Mouse (Mus musculus) layer of hippocampus, adult 8-10 months (tissue): ENCODE results near the gene Slc39a11. TPM values are rescaled to one million over a fixed set of nuclear protein-coding genes. Genes with fewer than 3 reads are reported as not detected.

Experiments used
- DNase-seq, 2 experiments: peaks; one replicate each; pipeline ENCODE4 v3.0.0; 2022; ENCODE audit warnings: low spot score in 2 of 2
- total RNA-seq, 4 experiments: library from RNA; stranded (reverse); gene quantifications; 2 replicates each; pipeline ENCODE4 v1.2.4; 2022

Slc39a11 gene
- total RNA-seq, 4 experiments from 2014 or later: 20.2 to 24.3 (median 23.4) TPM

DNA sequence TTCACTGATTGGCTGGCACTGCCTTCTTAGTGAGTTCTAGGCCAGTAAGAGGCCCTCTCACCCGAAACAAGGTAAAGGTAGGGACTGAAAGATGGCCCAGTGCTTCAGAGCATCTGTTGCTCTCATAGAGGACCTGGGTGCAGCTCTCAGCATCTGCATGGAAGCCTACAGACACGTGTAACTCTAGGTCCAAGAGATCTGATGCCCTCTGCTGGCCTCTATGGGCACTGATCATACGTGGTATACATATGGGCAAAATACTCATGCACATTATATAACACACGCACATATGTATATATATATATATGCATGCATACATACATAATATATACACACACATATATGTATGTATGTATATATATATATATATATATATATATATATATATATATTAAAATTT, 231.9 kb downstream of the Slc39a11 start:
- no peak for DNase-seq

GRCm38 (mm10) chr11:113412545-113412944, 237.3 kb downstream of the Slc39a11 start:
- DNase-seq: no peak

- no peak for DNase-seq
Measured at GRCm38 (mm10) chr11:113411798-113412197, 238.1 kb downstream of the Slc39a11 start.

- no peak for DNase-seq
Measured at GRCm38 (mm10) chr11:113409121-113409520, 240.8 kb downstream of the Slc39a11 start.

DNA sequence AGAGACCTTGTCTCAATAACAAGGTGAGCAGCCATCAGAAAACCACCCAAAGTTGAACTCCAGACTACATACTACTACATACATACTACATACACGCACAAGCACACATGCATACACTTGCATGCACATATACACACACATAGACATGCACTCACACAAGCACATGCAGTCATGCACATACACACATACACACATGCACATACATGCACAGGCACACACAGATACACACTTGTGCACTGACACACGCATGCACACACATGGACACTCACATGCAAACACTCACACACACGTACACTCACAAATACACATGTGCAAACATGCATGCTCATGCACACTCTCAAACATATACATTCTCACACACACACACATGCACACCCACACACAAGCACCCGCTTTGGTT, 242.4 kb downstream of the Slc39a11 start:
- no peak for DNase-seq

- DNase-seq: no peak
Measured at GRCm38 (mm10) chr11:113400868-113401267, 249.0 kb downstream of the Slc39a11 start.

DNA sequence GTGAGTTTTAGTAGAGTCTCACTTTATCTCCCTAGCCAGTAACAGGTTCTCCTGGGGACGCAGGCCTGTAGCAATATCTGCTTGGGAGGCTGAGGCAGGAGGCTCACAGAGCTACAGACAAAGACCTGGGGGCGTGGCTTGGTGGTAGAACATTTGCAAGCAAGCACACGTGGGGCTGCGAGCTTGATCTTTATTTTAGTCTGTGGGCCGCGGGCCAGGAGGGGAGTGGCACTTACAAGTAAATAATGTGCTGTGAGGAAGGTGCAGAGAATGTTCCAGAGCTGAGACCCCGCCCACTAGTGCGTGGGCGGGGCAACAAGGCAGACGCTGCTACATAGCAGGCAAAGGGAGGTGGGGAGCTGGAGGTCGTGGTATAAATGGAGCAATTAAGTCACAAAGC, 250.3 kb downstream of the Slc39a11 start:
- no peak for DNase-seq

DNA sequence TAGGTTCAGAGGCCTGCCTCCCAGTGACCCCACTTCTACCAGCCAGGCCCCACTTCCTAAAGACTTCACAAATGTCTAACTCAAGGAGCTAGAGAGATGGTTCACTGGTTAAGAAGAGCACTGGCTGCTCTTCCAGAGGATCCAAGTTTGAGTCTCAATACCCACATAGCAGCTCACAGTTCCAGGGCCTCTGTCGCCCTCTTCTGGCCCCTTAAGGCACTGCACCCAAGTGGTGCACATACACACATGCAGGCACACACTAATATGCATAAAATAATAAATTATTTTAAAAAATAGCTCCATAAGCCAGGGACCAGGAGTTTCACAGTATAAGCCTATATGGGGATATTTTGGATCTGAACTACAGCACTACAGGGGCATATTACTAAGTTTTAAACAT, 252.5 kb downstream of the Slc39a11 start:
- no peak for DNase-seq

- no peak for DNase-seq
Measured at GRCm38 (mm10) chr11:113393366-113394150, 256.3 kb downstream of the Slc39a11 start.

DNA sequence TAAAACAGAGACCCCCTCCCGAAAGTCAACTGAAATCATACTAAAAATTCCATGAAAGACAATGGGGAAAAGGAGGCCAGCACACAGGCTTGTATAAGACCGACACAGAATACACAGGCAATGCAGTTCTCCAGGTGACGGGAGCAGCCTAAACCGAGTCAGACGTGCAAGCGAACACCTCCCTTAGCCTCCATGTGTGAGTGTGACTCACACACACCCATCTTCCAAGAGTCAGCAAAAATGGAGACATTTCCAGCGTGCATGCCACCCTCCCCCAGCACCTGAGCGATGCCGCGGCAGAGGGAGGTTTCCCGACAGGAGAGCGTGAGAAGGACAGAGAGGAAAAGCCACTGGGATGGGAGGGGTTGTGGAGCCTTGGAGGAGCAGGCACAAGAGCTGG, 258.2 kb downstream of the Slc39a11 start:
- no peak for DNase-seq

DNA sequence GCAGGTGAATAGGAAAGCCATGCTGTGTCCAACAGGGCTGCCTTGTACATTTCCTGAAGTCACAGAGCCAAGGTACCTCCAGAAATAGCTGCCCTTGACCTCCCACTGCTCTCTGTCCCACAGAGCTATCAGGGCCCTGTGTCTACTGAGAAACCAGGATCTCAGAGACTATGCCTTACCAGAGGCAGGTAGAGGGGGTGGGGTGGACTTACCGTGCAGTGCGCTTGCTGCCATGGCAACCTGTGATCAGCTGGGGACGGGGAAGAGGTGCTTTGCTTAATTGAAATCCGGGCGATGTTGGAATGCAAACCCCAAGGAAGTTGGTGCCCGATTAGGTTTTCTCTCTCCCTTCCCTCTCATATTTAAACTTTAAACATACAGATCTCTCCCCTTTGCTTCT, 260.2 kb downstream of the Slc39a11 start:
- no peak for DNase-seq

DNA sequence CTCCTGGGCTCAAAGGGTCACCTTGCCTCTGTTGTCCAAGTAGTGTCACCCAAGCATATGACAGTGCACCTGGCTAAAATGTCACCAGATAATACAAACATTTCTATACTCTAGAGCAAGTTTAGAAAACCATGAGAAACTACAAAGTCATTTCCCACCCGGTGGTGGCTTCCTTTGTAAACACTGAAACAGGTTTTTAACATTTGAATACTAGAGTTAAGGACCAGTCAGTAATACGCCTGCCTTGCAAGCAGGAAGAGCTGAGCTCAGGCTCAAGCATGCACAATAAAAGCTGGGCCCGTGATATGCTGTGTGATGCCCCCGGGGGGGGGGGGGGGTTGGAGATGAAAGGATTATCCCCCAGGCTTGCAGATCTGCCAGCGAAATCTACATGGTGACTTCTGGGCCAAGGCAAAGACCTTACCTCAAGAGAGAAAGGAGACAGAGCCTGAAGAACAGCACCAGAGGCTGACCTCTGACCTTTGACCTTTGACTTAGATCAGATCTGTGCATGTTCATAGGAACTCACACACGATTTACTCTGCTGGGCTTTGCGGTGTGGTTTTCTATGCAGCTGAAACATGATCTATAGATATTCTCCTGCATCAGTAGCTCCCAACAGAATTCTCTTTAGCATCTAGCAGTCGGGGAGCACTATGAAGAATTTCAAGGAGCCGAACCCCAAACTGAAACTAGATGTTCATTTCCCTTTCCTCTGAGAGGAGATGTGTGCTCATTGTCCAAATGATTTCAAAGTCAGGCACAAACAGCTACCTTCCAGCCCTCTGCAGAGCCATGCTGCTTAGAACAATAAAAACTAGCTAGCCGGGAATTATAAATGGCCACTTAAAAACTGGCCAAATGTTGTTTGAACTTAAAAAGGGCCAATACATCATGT, 267.0 kb downstream of the Slc39a11 start:
- DNase-seq: no peak

- no peak for DNase-seq
Measured at GRCm38 (mm10) chr11:113381550-113381949, 268.3 kb downstream of the Slc39a11 start.

DNA sequence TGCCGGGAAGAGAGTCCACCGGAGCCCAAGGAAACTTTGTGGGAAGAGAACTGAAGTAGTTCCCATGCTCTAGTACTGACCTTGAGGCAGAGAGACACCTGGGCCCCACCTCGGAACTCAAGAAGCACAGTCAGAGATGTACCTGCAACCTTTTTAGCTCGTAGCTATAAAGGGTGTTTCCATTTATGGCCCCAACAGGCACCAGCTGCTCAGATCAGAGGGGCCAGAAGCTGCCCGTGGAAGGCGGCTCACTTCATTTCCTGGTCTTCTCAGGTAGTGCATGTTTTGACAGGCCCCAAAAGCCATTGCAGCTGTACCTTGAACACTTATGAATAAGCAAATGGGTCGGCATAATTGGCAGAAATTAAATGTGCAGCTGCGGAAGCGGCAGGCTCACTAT, 271.0 kb downstream of the Slc39a11 start:
- DNase-seq: no peak

GRCm38 (mm10) chr11:113376066-113376465, 273.8 kb downstream of the Slc39a11 start:
- no peak for DNase-seq

GRCm38 (mm10) chr11:113373926-113374325, 276.0 kb downstream of the Slc39a11 start:
- no peak for DNase-seq

DNA sequence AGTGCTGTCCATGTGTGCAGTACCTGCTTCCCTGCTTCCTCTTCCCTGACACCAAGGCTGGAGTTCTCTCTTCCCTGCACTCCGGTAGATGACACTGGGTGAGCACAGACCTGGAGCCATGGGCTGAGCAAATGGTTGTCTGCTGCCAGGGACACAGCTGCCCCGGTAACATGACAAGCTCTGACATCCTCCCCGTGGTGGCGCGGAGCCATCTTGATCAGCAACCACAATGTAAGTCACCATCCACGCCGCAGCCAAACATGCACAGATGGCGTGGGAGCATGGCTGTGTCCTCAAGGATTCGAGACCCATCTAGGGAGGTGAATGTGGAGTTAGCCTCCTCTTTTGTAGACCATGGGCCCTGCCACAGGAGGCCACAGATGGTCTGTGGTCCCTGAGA, 276.5 kb downstream of the Slc39a11 start:
- peak in 1 of 2 experiments; percentile 26 for DNase-seq

DNA sequence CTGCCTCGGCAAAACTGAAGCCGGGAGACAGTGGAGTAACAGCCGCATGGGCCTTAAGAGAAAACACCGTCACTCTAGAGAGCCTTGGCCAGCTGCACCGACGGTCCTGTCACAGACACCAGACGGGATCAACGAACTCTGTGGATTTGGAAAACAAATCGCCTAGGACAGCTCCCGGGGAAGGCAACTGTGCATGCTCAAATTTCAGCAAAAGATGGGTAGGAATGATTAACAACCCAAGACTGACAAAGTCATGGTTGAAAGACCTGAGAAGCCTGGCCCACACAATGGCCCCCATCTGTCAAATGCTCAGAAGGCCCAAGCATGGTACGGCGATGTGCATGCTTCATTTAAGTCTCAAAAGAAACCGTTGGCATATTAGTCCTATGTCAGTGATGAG, 281.8 kb downstream of the Slc39a11 start:
- DNase-seq: no peak

DNA sequence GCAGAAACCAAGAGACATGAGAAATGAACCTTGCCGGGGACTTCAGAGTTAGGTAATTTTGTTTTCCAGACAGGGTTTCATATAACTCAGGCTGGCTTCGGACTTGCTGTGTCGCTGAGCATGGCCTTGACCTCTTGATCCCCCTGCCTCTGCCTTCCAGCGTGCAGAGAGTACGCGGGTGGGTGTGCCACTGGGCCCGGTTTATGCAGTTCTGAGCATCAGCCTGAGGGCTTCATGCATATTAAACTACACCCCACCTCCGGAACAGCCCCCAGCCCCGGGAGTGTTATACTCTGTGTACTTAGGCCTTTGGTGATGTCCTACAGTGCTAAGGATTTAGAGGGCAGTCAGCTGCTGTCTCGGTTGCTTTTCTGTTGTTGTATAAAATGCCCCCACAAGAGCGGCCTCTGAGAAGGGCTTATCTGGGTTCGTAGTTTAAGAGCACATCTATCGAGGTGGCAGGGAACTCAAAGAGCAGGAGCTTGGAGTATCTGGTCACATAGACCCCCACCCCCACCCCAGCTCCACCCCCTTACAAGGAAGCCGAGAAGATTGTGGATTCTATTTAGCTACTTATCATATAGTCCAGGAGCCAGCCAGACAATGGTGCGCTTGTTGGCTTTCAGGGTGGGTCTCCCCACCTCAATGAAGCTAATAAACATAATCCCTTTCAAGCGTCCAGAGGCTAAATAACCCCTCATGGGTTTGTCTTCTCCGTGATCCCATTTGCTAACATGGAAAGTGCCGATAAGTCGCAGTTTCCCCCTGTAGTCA, 283.4 kb downstream of the Slc39a11 start:
- no peak for DNase-seq

- DNase-seq: no peak
Measured at GRCm38 (mm10) chr11:113363739-113364138, 286.1 kb downstream of the Slc39a11 start.

DNA sequence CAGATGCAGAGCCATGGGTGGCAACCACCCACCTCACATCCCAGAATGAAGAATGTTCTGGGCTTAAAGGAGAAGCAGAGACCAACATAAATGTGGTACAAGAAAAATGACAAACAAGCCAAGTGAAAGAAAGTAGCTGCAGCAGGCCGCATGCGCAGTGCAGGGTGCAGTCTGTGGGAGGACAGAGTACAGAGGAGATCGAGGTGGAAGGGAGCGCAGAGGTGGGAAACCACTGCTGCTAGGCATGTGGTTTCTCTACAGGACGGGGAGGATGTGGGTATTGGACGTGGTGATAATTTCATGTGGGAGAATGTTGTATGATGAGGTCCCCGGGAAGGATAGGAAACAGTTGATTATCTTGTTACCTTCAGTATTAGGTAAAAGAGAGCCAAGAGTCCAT, 287.3 kb downstream of the Slc39a11 start:
- no peak for DNase-seq
